Mouse (Mus musculus) gastrocnemius, postnatal 14 days (tissue): ENCODE results near the gene Scgb2b24. TPM values are rescaled to one million over a fixed set of nuclear protein-coding genes. Genes with fewer than 3 reads are reported as not detected.

Experiments
- DNase-seq: peaks from one replicate; pipeline ENCODE4 v3.0.0; 2021; ENCODE audit warnings: mixed read lengths
- intact Hi-C: fragments of 180-260 bp; cut with DNase I; formaldehyde crosslinking; loops from one replicate; pipeline ENCODE4 v1.15.1; 2025; ENCODE audit warnings: low total_unique reads
- long read RNA-seq, 2 experiments: library from polyadenylated mRNA; stranded (forward); transcript quantifications; one replicate each; pipeline ENCODE4 v2.0.0; 2021
- total RNA-seq, 2 experiments: library from RNA; stranded (reverse); gene quantifications; 2 replicates each; pipeline ENCODE4 v1.2.3; 2021

Gene Scgb2b24
- not detected for total RNA-seq
- long read RNA-seq, experiment 1: 0 reads
- long read RNA-seq, experiment 2: 0 reads

DNA sequence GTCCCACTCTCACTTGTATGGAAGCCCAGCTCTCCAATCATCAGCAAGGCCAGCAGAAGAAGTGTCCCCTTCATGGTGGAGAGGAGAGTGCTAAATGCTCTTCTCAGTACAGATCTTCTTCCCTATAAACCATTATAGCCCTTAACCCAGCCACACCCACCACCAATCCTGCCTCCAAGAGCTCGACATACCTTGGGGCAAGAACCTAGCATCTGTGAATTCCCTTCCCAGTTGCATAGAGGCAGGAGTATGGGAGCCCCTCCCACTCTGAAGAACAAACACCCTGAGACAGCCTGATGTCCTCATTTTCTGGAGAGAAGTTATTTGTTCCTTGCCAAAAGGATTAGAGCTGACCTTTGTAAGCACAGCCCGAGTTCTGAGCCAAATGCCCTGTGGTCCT lies at the start of gene Scgb2b24:
Gene Scgb2b24 (minus strand): TSS at position 101 of the 400 bp plus-strand sequence.
- DNase-seq: no peak
- intact Hi-C loops: no loop called here

GRCm38 (mm10) chr7:33743499-33743898 lies 4.4 kb upstream of the Scgb2b24 start, which contains the start of gene Scgb1b24:
Gene Scgb1b24 (plus strand): TSS chr7:33743799.
- intact Hi-C loops: no loop called here

DNA sequence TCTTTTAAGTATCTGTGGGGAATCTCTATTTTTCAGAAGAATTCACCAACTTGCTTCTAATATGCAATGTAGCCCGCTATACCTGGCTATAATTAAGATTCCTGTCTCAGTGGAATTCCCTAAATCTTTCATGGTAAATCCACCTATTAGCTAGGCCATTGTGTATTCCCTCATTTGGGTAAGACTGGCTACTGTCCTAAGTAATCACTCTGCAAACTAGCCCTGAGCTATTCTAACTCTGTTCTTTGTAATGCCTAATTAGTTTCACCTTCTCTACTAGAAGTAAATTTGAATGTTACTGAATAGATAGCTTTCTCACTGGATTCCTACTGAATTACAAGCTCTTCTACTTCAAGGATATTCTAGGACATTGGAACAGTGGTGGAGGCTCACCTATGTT lies 49.2 kb downstream of the Scgb2b24 start:
- intact Hi-C loops: no loop called here
- no peak for DNase-seq

More at GRCm38 (mm10) chr7:33743499-33743898, 4.4 kb upstream of the Scgb2b24 start, which contains the start of gene Scgb1b24:
- no peak for DNase-seq

Other genes starting within 250 kb of the Scgb2b24 start
- gene Scgb2b21, start 218.9 kb downstream of the Scgb2b24 start, total RNA-seq: not detected
- not detected for gene Scgb1b24, start 4.5 kb upstream of the Scgb2b24 start, total RNA-seq
- not detected for gene Scgb2b26, start 205.7 kb upstream of the Scgb2b24 start, total RNA-seq